ENCODE assay signal across 1 mouse cellular context in genomic region chr4:123152003-123152402, GRCm38 (mm10).
TF ChIP-seq lines count a peak whose summit lies in the region.

No protein-coding gene starts in this region.

TF ChIP-seq in MEL, 35 proteins besides CTCF, POLR2A, EP300 and RAD21:
- no peak for TF ChIP-seq NRF1 (IDR thresholded peaks at IDR 0.05; ENCODE audit: insufficient read depth, low read depth, low read length, poor library complexity, severe bottlenecking)
- TF ChIP-seq SMC3 (IDR thresholded peaks at IDR 0.05; ENCODE audit: low read depth, low read length), result 0 out of 2 replicates have a peak, but pooled peaks have one; percentile 8
TF ChIP-seq in MEL: peak in this region for 1.
